Mouse (Mus musculus) midbrain, embryonic 10.5 days (tissue): ENCODE data around the gene Hist1h2be. TPM values are rescaled to one million over a fixed set of nuclear protein-coding genes. Genes with fewer than 3 reads are reported as not detected.

Experiments
- microRNA-seq: library from miRNA; unstranded; fragments of <30 nt; microRNA quantifications from one replicate; pipeline ENCODE4, GENCODE M21; 2017
- polyA plus RNA-seq: library from polyadenylated mRNA; unstranded; fragments of >200 nt; fragmentation: Nextera tagmentation; extraction: Ambion mirVana; gene quantifications from 2 replicates; pipeline ENCODE4 v1.2.1, GENCODE M21; 2016

The Hist1h2be gene
- polyA plus RNA-seq, 1 experiment from 2014 or later = 3.1 TPM

Small RNA genes lying within 50 kb of the gene (microRNA-seq; reads per million reads assigned to microRNA genes)
- 0.90 reads per million for gene Gm44297
- gene Gm44359 = not detected
- gene Gm44394 = not detected

Other genes with a start within 250 kb of the Hist1h2be start
- 14.3 and 14.7 TPM in 2 replicates for gene Abt1, start 197.3 kb downstream of the Hist1h2be start, polyA plus RNA-seq
- 0.04 and 0.06 TPM in 2 replicates for gene Btn1a1, start 155.2 kb downstream of the Hist1h2be start, polyA plus RNA-seq
- 0.26 and 0.38 TPM in 2 replicates for gene Btn2a2, start 132.3 kb downstream of the Hist1h2be start, polyA plus RNA-seq
- gene Hist1h4h, start 90.1 kb downstream of the Hist1h2be start, polyA plus RNA-seq = 2.0 and 4.1 TPM in 2 replicates
- 4.7 and 9.5 TPM in 2 replicates for gene Hist1h2af, start 87.2 kb downstream of the Hist1h2be start, polyA plus RNA-seq
- gene Hist1h3g, start 85.7 kb downstream of the Hist1h2be start, polyA plus RNA-seq = 5.5 and 5.6 TPM in 2 replicates
- gene Hist1h2bh, start 77.7 kb downstream of the Hist1h2be start, polyA plus RNA-seq = 1.00 and 1.0 TPM in 2 replicates
- 1.1 and 1.5 TPM in 2 replicates for gene Hist1h3f, start 77.1 kb downstream of the Hist1h2be start, polyA plus RNA-seq
- gene Hist1h4f, start 69.5 kb downstream of the Hist1h2be start, polyA plus RNA-seq = 1.7 TPM in 1 of 2 replicates, not detected in the other
- 0.58 and 0.63 TPM in 2 replicates for gene Hist1h1d, start 67.9 kb downstream of the Hist1h2be start, polyA plus RNA-seq
- gene Hist1h3e, start 58.8 kb downstream of the Hist1h2be start, polyA plus RNA-seq = 5.1 and 7.2 TPM in 2 replicates
- gene Hist1h2ae, start 49.9 kb downstream of the Hist1h2be start, polyA plus RNA-seq = 85.6 and 104 TPM in 2 replicates
- gene Hist1h2bg, start 49.7 kb downstream of the Hist1h2be start, polyA plus RNA-seq = 4.5 and 6.4 TPM in 2 replicates
- gene Hist1h2bf, start 46.9 kb downstream of the Hist1h2be start, polyA plus RNA-seq = 3.8 TPM in 2 replicates
- 0.67 and 1.3 TPM in 2 replicates for gene Hist1h2ad, start 46.7 kb downstream of the Hist1h2be start, polyA plus RNA-seq
- 6.2 and 10.8 TPM in 2 replicates for gene Hist1h3d, start 45.4 kb downstream of the Hist1h2be start, polyA plus RNA-seq
- gene Hist1h4d, start 39.5 kb downstream of the Hist1h2be start, polyA plus RNA-seq = 95.1 and 103 TPM in 2 replicates
- 18.0 and 22.4 TPM in 2 replicates for gene Hist1h1e, start 1.4 kb upstream of the Hist1h2be start, polyA plus RNA-seq
- 1.3 TPM in 2 replicates for gene Hist1h2ac, start 62.8 kb upstream of the Hist1h2be start, polyA plus RNA-seq
- gene Hist1h2bc, start 63.1 kb upstream of the Hist1h2be start, polyA plus RNA-seq = 22.1 and 23.9 TPM in 2 replicates
- gene Hist1h1t, start 74.7 kb upstream of the Hist1h2be start, polyA plus RNA-seq = not detected in 2 replicates
- 4.9 and 5.1 TPM in 2 replicates for gene Hist1h4c, start 77.3 kb upstream of the Hist1h2be start, polyA plus RNA-seq
- 2.3 and 2.5 TPM in 2 replicates for gene Hfe, start 89.7 kb upstream of the Hist1h2be start, polyA plus RNA-seq
- 8.8 and 9.5 TPM in 2 replicates for gene Hist1h1c, start 117.7 kb upstream of the Hist1h2be start, polyA plus RNA-seq
- 7.3 and 9.5 TPM in 2 replicates for gene Hist1h3c, start 124.5 kb upstream of the Hist1h2be start, polyA plus RNA-seq
- 2.3 and 2.4 TPM in 2 replicates for gene Hist1h2bb, start 125.6 kb upstream of the Hist1h2be start, polyA plus RNA-seq
- gene Hist1h2ab, start 130.0 kb upstream of the Hist1h2be start, polyA plus RNA-seq = 44.4 and 45.3 TPM in 2 replicates
- 8.1 and 11.3 TPM in 2 replicates for gene Hist1h3b, start 131.1 kb upstream of the Hist1h2be start, polyA plus RNA-seq
- gene Hist1h4b, start 135.9 kb upstream of the Hist1h2be start, polyA plus RNA-seq = 4.9 and 6.9 TPM in 2 replicates
- gene Hist1h4a, start 140.1 kb upstream of the Hist1h2be start, polyA plus RNA-seq = 0.42 TPM in 1 of 2 replicates, not detected in the other
- 3.6 and 3.9 TPM in 2 replicates for gene Hist1h3a, start 141.3 kb upstream of the Hist1h2be start, polyA plus RNA-seq
- gene Hist1h1a, start 142.5 kb upstream of the Hist1h2be start, polyA plus RNA-seq = 1.7 and 2.7 TPM in 2 replicates
- 0.20 TPM in 1 of 2 replicates, not detected in the other for gene Trim38, start 148.8 kb upstream of the Hist1h2be start, polyA plus RNA-seq
- gene Slc17a2, start 185.9 kb upstream of the Hist1h2be start, polyA plus RNA-seq = not detected in 2 replicates
- not detected in 2 replicates for gene Slc17a3, start 218.3 kb upstream of the Hist1h2be start, polyA plus RNA-seq
- gene Slc17a1, start 246.6 kb upstream of the Hist1h2be start, polyA plus RNA-seq = not detected in 2 replicates